8 mouse cellular contexts compared by ENCODE assay signal in the genomic region with DNA sequence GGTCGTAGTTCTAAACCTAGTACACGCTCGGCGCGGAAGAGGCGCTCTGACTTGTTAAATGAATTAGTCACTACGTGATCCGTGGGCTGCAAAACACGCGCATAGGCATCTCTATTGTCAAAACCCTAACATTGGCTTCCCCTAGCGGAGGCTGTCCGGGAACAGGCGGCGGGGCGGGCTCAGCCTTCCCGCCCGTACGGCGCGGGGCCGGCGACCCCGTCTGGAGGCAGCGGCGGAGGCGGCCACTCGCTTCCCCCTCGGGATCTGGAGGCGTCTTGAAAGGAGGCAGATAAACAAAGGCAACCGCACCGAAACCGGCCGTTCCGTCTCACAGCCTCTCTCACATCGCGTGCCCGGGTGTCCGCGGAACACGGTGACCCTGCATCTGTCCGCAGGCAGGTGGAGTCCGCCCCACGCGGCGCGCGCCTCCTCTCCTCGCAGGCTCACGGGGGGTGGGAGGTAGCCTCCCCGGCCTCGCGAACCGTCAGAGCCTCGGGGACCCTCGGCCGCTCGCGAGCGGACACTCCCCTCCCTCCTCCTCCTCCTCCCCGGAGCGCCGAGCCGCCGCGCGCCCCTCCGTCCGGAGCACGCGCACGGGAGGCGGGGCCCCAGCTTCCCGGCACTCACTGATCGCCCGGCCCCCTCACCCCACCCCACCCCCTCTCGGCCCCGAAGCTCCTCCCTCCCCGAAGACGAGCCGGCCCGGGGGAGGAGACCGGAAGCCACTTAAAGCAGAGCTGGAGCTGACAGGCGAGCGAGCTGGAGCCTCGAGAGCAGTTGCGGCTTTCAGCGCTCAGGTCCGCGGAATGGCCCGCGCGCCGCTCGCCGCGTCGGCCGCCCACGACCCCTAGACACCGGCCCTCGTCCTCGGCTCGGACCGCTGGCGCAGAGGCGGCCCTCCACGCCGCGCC. TPM values are rescaled to one million over a fixed set of nuclear protein-coding genes. Genes with fewer than 3 reads are reported as not detected.
DNase-seq lines count a peak whose midpoint lies in the region; ATAC-seq and TF ChIP-seq lines count a peak whose summit lies in the region.

A gene (plus strand): TSS at position 720 of the 911 bp plus-strand sequence.

- H3K27ac ChIP-seq in hindbrain, embryonic 13.5 days = peak within 1 kb of the TSS; percentile 100

- H3K9ac ChIP-seq in hindbrain, embryonic 13.5 days = peak within 1 kb of the TSS; percentile 94

- H3K4me2 ChIP-seq in hindbrain, embryonic 13.5 days = peak within 1 kb of the TSS; percentile 77

- CTCF ChIA-PET in Patski (lab: Charles Lee) = interaction anchor here (0.7 to 1.3 kb wide), 5 partner anchors 97 to 402 kb away, joined by 3 to 5 read pairs (median 3); no protein-coding TSS in a partner anchor

- H3K4me3 ChIP-seq in hindbrain, embryonic 13.5 days = peak within 1 kb of the TSS; percentile 94

- TF ChIP-seq CTCF in Patski (IDR thresholded peaks at IDR 0.05) = no peak

- DNase-seq in Patski (ENCODE audit: low read depth, low spot score) = peak; percentile 81
- peak; percentile 92 for DNase-seq in cerebellum, postnatal 14 days
- DNase-seq in frontal cortex, postnatal 14 days (ENCODE audit: low spot score in 2 of 2) = peak; percentile 74 to 78
- DNase-seq in layer of hippocampus, postnatal 25 days (ENCODE audit: extremely low spot score in 1 of 2, low spot score in 1 of 2) = peak; percentile 77 to 86
- DNase-seq in lung, postnatal 25 days (ENCODE audit: low spot score) = peak; percentile 93
- peak; percentile 94 for DNase-seq in retina, embryonic 14.5 days (ENCODE audit: low spot score)
- DNase-seq in thymus, postnatal 4 days = peak; percentile 94

- peaks cover 15% of the 10 kb centered on the region for H3K4me1 ChIP-seq in hindbrain, embryonic 13.5 days (replicated peaks)

- POLR2A ChIA-PET in Patski (lab: Charles Lee) = interaction anchor here (0.9 to 2.0 kb wide), 9 partner anchors 101 to 402 kb away, joined by 3 to 13 read pairs (median 3); a partner anchor contains a TSS

- in situ Hi-C loops in Patski (cut with MboI; ENCODE audit: low pct_unique_long_range_greater_than_20kb) = loop anchor here (5.0 to 25.0 kb wide), 2 partner anchors 141 to 1541 kb away; a partner anchor contains a TSS

- ATAC-seq in Patski = peak; percentile 91
- peak; percentile 96 for ATAC-seq in hindbrain, embryonic 13.5 days (ENCODE audit: low FRiP score)

- under 1% methylated on average over 95 of the region's 109 CpGs for WGBS in hindbrain, embryonic 13.5 days

- H3K36me3 ChIP-seq in hindbrain, embryonic 13.5 days = peaks cover 6% of the 10 kb centered on the region

- no peaks in the 10 kb centered on the region for H3K9me3 ChIP-seq in hindbrain, embryonic 13.5 days

- H3K27me3 ChIP-seq in Patski = no peaks in the 10 kb centered on the region
- no peaks in the 10 kb centered on the region for H3K27me3 ChIP-seq in hindbrain, embryonic 13.5 days

RNA-seq across cellular contexts. Expression of the gene that starts here (rescaled TPM):
- 31.6 TPM for polyA plus RNA-seq in Patski (2021)
- polyA plus RNA-seq in hindbrain, embryonic 13.5 days (2015; fragmentation: Nextera tagmentation; extraction: Ambion mirVana) = 32.7 and 36.0 TPM in 2 replicates
- 10 to 100 TPM; 13.5 to 16.4 TPM for total RNA-seq in layer of hippocampus, postnatal 25 days (2021)

Comparison
In these comparisons a context has a peak if more than half of its experiments do, and no peak if none do; other contexts are left out.
1. Peak in every context shown above with its lines: DNase-seq, ATAC-seq, H3K4me3 ChIP-seq and H3K27ac ChIP-seq.